Mouse (Mus musculus) T-helper 17 cell (primary cell): ENCODE results near the gene Apba2.

Source experiments
- in situ Hi-C, 2 experiments: fragments of 300-600 bp; cut with MboI, MseI; formaldehyde crosslinking; loops; 1 replicate in 1 of 2; 2 replicates in 1 of 2; pipeline ENCODE4 v1.15.1; 2025; ENCODE audit warnings: high pct_unique_total_duplicates in 2 of 2

Gene Apba2

DNA sequence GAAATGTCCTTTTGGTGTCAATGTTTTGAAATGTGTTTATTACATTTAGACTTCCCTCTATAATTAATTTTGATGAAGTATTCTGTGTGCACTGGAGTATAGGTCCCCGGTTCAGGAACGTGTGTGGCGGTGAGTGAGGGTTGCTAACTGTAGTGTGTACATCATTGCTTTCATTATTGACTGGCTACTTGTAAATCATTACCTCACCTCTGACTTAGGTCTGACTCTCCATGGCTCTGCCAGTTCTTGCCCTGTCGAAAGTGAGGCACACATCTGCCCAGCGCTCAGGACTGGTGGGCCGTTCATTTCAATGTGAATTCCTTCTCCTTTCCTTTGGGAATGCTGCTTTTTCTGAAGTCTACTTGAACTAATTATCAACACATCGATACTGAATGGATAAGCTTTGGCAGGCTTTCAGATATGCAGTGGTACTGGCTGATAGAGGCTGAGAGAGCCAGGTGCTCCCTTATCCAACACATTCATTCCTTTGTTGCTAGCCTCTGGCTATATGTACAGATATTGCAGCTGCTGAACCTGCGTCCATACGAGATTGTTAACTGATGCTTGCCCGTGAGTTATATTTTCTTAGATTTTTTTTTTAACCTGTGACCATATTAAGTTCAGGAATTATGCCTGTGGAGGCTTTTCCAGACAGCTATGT is 147.6 kb downstream of the Apba2 start:
- in situ Hi-C loops = loop anchor here in 1 of 2 experiments (10.0 kb wide), 1 partner anchor 1554 kb away; no protein-coding TSS in a partner anchor

DNA sequence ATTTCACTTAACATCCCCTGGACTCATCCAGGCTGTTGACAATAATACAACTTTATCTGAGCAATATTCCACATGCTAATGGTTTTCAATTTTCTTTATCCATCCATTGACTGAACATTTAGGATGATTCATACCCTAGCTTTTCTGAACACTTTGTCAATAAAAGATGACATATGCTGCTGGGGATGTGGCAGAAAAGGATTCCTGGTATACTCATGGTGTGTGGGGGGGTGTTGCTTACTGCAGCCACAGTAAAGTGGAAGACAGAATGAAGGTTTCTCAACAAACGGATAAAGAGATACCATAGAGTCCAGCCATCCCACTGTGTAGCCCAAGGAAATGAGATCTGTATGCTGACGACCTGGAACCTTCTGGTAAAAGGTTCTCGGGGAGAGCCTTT is 150.5 kb downstream of the Apba2 start:
- in situ Hi-C loops = no loop called here

DNA sequence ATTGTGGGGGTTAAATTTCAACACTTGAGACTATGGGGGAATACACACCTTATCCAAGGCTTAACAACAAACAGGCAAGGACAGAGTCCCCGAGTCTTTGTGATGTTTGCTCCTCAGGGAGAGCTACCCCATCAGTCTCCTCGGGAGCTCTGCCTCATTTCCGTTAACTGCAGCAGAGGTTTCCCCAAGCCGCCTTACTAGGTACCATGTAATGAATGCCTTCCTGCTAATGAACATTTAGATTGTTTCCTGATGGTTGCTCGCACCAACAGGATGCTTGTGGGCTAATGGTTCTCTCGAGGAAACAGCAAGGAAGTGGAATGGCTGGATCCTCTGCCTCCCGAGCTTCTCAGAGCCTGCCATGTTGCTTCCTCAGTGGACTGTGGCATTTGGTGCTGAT is 155.3 kb downstream of the Apba2 start:
- in situ Hi-C loops = no loop called here

DNA sequence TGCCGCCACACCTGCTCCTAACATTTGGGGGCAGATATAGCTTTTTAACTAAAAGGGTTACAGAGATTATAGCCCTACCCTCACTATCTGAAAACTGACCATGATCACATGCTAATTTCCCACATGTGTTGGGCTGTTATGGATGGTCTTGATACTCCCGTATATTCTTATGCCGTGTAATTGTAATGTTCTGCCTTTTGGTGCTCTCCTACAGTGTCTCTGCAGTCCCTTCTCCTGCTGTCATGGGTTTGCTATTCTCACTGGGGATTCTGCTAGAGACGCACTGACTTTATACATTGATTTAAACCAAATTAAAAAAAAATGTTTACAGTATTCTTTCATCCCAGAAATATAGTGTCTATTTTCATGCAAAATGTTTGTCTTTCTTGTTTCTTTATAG is 157.4 kb downstream of the Apba2 start:
- in situ Hi-C loops = no loop called here

DNA sequence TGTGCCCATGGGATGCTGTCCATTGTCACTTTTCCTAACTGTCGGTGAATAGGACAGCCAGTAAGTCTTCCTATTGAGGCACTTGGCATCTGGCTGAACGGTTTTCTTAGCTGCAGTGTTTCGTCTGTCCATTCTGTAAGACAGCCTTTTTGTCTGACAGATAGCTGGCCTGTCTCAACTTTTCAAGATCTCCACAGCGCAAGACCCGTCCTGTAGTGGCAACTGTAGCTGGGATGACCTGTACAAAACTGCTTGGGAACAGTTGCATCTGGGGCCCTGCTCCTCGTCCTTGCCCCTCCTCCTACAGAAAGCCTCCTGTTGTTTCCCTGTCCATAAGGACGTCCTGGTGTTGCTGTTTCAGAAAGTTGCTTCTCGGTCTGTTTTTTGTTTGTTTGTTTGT is 157.8 kb downstream of the Apba2 start:
- in situ Hi-C loops = no loop called here

DNA sequence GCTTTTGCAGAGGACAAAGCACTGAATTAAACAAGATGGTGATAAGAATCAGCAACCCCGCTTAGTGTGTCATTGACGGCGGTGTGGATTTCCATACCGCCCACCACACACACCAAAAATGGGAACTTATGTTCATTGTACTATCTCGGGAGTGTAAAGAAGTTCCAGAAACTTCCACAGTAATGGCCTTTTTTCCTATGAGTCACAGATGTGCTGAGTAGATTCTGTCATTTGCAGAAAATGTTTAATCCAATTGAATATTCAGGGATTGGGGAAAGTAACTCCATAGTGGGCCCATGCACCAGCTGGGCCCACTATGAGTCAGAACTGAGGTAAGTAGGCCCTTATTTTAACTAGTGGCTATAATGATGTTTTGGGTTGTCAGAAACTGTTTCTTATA is 161.0 kb downstream of the Apba2 start:
- in situ Hi-C loops = no loop called here

DNA sequence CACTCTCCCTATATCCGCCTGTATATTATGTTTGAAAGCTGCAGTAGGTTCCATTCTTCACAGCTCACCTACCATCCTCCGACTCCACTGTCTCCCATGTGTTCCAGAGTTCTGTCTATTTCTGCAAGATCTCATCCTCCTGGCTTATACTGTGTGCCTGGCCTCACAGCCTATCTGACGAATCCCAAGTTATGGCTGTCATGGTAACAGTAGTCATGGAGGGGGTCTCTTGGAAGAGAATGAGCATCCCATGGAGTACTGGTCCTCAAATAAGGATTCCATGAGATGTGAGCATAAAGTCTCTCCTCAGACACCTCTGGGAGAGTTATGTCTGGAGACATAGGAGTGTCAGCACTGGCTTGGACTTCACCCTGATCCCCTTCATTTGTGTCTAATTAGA is 162.1 kb downstream of the Apba2 start:
- in situ Hi-C loops = no loop called here

DNA sequence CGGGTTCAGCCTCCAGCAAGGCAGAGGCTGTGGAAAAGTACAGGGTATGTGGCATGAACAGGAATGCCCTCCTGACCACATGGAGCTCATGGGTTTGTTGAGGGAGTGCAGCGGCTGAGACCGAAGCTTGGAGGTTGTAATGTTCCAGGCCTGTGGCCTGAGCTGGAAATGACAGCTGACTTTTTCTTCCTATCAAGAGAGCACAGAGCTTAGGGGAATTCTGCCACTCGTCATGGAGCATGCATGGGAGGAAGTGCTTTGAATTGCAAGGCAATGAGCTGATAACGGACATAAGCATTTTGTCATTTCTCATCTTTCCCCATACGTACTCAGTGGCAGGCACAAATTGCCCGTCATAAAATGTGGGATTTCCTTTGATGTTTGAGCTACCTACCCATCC is 163.6 kb downstream of the Apba2 start:
- in situ Hi-C loops = no loop called here

DNA sequence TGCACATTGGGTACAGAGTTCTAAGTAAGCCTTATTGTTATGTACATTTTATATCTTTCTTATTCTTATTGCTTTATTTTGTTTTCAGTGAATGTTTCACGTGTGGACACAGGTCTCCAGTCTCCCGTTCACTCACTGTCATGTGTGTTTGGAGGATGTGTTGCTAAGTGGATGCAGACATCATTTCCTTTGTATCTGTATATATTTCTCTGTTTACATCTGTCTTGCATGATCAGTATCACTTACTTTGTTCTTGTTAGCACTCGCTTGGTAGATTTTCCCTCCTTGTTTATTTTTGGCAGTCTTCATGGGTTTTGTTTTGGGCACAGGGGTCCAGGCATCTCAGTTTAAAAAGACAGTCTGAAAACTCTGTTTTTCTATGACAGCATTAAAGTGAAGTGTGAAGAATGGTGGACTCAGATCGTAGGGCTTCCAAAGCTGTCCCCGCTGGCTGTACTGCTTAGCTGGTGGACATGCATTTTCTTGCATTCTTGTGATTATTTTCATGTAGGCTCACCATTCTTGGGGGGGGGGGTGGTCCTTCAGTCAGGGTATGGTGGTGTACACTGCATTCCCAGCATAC is 164.3 kb downstream of the Apba2 start:
- in situ Hi-C loops = no loop called here

DNA sequence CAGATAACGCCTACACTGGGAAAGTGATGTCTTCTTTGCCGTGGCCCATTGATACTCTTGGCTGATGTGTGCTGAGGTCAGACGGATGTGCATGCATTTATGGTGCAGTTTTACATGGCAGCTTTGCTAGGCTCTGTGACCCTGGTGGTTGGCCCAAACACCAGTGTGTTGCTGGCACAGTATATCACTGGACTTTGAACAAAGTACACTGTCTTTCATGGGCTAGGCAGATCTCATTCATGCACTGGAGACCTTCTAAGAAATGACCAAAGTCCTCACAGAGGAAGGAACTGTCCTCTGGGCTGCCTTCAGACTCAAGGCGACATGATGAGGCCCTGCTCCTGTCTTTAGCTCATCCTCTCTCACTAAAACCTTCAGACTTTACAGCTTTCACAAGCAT is 166.5 kb downstream of the Apba2 start:
- in situ Hi-C loops = no loop called here

DNA sequence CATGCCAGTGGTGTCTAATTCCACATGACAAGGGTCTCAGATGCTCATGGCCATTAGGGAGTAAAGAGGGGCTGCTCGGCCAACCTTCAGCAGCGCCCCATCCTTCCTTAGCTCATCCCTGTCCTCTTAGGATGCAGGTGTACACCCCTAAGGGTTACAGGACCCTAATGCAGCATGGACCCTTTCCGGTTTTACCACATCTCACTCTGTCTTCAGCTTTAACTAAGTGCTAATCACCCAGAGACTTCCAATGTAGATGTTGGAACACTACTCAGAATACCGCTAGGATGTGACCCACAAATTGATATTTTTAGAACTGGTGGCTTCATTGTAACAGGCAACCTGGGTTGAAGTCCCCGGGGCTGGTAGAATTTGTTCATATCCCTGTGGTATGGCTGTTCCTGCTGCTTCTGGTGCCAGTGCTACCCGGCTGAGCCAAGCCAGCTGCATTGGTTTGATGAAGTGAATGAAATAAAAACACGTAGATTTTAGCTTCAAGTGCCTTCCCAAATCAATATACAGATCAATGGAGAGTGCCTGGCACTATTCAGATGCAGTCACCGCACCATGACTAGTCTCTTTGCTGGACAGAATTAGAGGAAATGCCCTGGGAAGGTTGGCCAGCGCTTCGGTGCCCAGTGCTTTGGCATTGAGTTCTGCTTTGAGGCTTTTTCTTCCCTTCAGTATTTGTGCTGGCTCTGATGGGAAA is 178.4 kb downstream of the Apba2 start:
- in situ Hi-C loops = no loop called here

DNA sequence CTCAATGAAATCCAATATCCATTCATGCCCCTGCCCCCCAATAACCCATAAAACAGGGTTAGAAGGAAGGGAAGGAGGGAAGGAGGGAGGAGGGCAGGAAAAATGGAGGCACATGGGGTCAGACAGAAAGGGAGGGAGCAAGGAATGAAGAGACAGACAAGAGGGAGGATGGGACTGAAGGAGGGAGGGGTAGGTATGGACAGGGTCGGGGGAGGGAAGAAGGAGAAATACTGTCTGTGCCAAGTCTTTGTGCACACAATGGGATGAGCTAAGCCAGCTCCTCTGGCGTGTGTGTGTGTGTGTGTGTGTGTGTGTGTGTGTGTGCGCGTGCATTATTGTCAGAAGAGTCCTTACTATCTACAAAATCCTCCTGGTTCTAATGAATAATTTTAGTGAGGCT is 183.4 kb downstream of the Apba2 start:
- in situ Hi-C loops = loop anchor here in 1 of 2 experiments (5.0 kb wide), 1 partner anchor 102 kb away; no protein-coding TSS in a partner anchor

DNA sequence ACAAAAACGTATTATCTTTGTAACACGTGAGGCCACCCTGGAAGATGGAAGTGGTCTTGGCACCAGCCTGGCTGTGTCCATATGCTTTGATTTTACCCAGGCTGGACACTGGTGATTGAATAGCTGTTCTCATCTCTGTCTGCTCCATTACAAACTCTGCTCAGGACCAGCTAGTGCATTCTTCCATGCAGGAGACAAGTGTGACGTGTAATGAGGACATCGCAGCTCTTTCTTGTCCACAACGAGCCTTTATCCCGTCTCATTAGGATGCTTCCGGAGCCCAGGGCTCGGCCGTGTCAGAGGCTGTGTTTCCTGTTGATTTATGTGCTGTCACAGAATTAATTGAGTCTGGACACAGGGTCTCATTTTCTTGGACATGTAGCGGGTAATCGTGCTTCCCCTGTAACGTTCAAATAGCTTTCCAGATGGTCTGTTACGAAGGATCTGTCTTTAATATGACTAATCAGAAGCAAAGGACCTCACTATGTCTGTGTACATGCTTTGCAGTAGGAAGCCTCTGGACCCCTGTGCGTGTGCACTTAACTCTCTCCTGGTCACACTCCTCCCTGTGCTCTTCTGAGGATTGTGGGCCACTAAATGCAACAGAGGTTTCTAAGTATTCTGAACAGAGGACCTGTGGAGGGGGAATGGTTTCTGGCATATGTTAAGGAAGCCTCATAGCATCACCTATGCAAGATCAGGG is 186.8 kb downstream of the Apba2 start:
- in situ Hi-C loops = loop anchor here in 1 of 2 experiments (5.0 kb wide), 1 partner anchor 99 kb away; no protein-coding TSS in a partner anchor

DNA sequence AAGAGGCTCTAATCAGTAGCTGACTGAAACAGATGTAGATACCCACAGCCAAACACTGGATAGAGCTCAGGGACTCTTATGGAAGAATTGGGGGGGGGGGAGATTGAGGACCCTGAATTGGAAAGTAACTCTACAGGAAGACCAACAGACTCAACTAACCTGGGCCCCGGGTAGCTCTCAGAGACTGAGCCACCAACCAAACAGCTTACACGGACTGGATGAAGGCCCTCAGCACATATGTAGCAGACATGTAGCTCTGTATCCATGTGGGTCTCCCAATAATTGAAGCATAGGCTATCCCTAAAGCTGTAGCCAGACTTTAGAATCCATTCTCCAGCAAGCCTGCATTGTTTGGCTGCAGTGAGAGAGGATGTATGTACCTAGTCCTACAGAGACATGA is 190.3 kb downstream of the Apba2 start:
- in situ Hi-C loops = no loop called here

DNA sequence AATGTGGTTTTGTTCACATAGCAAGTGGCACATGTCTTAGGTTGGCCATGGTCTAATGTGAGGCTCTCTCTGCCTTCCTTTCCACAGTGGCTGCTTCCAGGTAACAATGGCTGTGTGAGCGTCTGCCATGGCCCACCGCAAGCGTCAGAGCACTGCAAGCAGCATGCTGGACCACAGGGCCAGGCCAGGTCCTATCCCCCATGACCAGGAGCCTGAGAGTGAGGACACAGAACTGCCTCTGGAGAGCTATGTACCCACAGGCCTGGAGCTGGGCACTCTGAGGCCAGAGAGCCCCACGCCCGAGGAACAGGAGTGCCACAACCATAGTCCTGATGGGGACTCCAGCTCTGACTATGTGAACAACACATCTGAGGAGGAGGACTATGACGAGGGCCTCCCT is 193.4 kb downstream of the Apba2 start:
- in situ Hi-C loops = no loop called here

DNA sequence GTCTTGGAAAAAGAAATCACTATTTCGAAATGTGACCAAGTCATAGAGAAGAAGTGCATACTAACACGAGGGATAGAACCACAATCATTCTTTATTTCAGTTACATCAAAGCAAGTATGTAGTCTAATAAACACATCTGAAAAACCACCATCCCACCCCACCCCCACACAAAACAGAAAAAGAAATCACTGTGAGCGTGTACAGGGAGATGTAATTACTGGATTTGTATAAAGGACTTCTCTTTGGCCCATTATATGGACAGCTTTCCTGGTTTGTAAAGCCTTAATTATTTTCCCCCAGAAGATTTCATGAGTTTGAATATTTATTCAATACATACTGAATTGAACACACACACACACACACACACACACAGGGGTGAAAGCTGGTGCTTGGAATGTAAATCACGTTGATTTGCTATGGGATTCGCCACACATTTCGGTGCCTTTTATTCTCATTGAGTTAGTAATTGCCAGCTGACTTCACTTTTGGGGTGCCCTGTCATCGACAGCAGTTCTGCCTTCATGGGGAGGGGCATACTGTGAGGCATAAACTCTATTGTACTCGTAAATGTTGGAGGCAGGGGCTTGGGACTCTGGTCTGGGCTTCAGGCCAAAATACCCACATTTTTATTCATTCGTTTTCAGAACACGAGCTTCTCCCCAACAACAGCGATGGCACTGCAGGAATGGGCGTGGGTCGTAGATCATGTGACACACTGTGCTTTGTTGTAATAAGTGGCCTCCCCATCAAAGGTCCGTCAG is 195.2 kb downstream of the Apba2 start:
- in situ Hi-C loops = no loop called here

DNA sequence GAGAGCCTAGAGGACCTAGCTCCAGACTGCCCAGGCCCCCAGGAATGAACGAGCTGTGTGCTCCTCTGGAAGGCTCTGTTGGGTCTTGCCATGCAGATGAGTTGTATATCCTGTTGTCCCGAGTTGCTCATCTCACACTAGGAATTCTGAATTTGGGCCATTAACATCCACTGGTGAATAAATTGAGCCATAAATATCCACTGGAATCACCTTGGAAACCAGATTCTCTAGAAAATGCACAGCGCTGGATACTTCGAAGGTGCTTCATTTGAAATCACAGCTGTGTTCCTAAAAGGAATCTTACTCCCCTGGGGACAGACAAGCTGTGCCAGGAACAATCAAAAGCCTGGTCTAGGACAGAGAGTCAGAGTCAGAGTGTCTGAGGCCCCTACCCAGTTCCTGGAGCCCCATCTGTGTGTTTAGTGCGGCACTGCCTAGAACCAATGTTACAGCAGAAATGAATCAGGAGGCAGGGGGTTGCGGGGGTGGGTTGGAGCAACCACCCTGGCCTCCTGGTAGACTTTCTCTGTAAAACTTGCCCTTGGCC is 196.4 kb downstream of the Apba2 start:
- in situ Hi-C loops = no loop called here

DNA sequence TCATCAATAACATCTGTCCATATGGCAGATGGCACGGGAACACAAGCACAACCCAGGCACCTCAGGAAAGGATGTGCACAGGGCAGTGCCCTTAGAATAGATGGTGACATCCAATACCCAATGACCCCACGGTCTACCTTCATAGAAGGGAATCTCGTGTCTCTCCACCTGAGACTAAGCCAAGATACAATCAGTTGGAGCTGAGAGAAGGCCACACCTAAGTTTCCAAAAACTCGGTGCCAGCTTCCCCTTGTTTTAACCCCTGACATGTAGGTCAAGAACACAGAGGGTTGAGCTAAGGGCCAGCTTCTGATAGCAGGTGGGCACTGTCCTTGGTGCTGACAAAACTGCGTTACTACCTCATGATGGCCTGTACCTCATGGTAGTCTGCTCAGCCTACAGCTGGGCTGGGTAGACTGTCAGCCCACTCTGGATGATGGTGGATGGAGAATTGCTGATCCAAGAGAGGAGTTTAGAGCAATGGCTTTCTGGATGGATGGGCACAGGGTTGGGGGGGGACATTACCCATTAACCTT is 202.6 kb downstream of the Apba2 start:
- in situ Hi-C loops = no loop called here

DNA sequence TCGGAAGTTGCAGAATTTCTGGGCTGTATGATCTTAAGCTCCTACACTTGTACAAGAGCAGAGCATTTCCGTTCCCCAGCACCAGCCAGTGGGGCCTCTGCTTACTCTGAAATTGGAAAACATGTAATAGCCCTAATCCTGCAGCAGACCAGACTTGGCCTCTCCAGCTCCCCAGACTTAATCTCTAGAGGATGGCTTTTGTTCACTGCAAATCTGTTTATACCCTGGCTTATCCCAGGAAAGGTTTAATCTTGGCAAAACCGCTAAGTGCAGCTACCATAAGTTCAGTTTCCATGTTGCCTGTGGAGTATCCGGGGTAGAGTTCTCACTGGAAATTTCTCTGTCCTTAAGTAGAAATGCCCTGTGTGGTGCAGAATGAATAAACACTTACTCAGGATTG is 206.7 kb downstream of the Apba2 start:
- in situ Hi-C loops = no loop called here

DNA sequence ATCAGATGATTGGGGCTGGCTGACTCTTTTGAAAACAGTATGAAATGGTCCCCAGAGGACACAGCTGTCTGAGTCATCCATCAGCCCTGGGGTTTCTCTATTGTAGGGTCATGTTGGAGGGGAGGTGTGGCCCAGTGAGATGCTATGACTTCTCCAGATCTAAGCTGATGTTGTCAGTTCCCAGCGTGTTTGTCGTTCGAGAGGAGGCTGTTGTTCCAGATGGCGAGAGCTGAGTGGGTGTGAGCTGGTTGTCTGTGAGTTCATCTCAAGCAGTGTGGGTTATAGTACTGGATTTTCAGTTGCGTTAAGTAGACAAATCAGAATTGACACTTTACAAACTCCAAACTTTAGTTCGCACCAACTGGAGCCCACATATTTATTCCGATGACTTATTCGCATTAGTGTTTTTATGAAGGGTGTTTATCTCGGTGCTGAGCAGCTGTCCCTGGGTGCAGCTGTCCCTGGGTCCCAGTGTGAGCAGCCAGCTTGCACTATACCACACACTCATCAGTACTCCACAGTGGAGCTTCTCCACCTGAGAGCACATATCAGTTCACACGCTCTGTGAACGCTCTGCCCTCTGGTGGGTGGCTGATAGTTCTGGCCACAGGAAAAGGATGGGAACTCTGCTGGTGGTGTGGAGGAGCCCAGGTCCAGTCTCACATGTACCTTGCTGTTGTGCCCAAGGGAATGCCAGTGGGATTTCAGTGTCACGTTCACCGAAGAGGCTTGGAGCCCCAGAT is 208.2 kb downstream of the Apba2 start:
- in situ Hi-C loops = loop anchor here in 1 of 2 experiments (10.0 kb wide), 1 partner anchor 265 kb away; no protein-coding TSS in a partner anchor
